Mouse (Mus musculus): Measurements from ENCODE around the gene Zfp462.
"Not testable (repeated sequence)": the region's sequence is repeated elsewhere in the genome, so short reads cannot be mapped to it uniquely, and the experiment has no call there.

Gene Zfp462

GRCm38 (mm10) chr4:54950866-54951265 lies 6.0 kb downstream of the Zfp462 start:
- no peak for DNase-seq (ENCODE audit: low read depth)

GRCm38 (mm10) chr4:54953657-54954395 lies 9.0 kb downstream of the Zfp462 start:
- no peak for DNase-seq (ENCODE audit: low read depth)

- DNase-seq (ENCODE audit: low read depth), result no peak
Measured at GRCm38 (mm10) chr4:54954455-54954854, 9.6 kb downstream of the Zfp462 start.

GRCm38 (mm10) chr4:54960776-54961175 lies 15.9 kb downstream of the Zfp462 start:
- no peak for DNase-seq (ENCODE audit: low read depth)

GRCm38 (mm10) chr4:54962141-54962540 lies 17.3 kb downstream of the Zfp462 start:
- no peak for DNase-seq (ENCODE audit: low read depth)

- DNase-seq (ENCODE audit: low read depth), result no peak
Measured at GRCm38 (mm10) chr4:54963551-54963950, 18.7 kb downstream of the Zfp462 start.

- no peak for DNase-seq (ENCODE audit: low read depth)
Measured at GRCm38 (mm10) chr4:54965169-54965695, 20.4 kb downstream of the Zfp462 start.

GRCm38 (mm10) chr4:54966161-54966806 lies 21.4 kb downstream of the Zfp462 start:
- DNase-seq (ENCODE audit: low read depth), result no peak

- DNase-seq (ENCODE audit: low read depth), result no peak
Measured at GRCm38 (mm10) chr4:54967166-54967565, 22.3 kb downstream of the Zfp462 start.

GRCm38 (mm10) chr4:54967721-54968120 lies 22.9 kb downstream of the Zfp462 start:
- DNase-seq (ENCODE audit: low read depth), result no peak

GRCm38 (mm10) chr4:54969671-54970295 lies 24.9 kb downstream of the Zfp462 start:
- no peak for DNase-seq (ENCODE audit: low read depth)

GRCm38 (mm10) chr4:54971386-54971785 lies 26.5 kb downstream of the Zfp462 start:
- DNase-seq (ENCODE audit: low read depth), result no peak

GRCm38 (mm10) chr4:54972096-54972495 lies 27.2 kb downstream of the Zfp462 start:
- no peak for DNase-seq (ENCODE audit: low read depth)

- DNase-seq (ENCODE audit: low read depth), result no peak
Measured at GRCm38 (mm10) chr4:54972827-54973560, 28.1 kb downstream of the Zfp462 start.

- DNase-seq (ENCODE audit: low read depth), result no peak
Measured at GRCm38 (mm10) chr4:54979771-54980472, 35.1 kb downstream of the Zfp462 start.

- DNase-seq (ENCODE audit: low read depth), result no peak
Measured at GRCm38 (mm10) chr4:54984502-54984901, 39.7 kb downstream of the Zfp462 start.

- no peak for DNase-seq (ENCODE audit: low read depth)
Measured at GRCm38 (mm10) chr4:54986671-54987070, 41.8 kb downstream of the Zfp462 start.

- DNase-seq (ENCODE audit: low read depth), result no peak
Measured at GRCm38 (mm10) chr4:54987256-54987655, 42.4 kb downstream of the Zfp462 start.

- DNase-seq (ENCODE audit: low read depth), result no peak
Measured at GRCm38 (mm10) chr4:54987926-54988325, 43.1 kb downstream of the Zfp462 start.

- DNase-seq (ENCODE audit: low read depth), result no peak
Measured at GRCm38 (mm10) chr4:54991973-54992372, 47.1 kb downstream of the Zfp462 start.

GRCm38 (mm10) chr4:54993001-54993400 lies 48.2 kb downstream of the Zfp462 start:
- DNase-seq (ENCODE audit: low read depth), result not testable (repeated sequence)

GRCm38 (mm10) chr4:54995258-54995657 lies 50.4 kb downstream of the Zfp462 start:
- no peak for DNase-seq (ENCODE audit: low read depth)
